Mouse (Mus musculus): ENCODE data around the gene Catspere2.

DNA sequence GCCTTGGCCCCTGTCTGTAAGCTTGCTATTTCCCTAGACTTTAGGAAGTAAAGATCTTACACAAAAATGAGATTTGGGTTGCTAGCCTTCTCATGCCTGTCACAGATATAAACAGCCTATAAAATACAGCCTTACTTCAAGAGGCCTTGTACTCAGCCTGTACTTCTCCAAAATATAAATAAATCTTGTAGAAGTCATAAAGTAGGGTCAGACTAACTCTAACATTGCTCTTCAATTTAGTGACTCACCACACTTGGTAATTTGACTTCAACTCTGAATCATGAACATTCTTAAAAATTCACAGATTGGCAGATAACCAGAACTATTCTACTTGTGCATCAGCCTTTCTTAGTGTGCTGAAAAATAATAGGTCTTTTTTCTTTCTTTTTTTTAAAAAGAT is 233.9 kb downstream of the Catspere2 start:
- no peak for TF ChIP-seq CTCF (IDR thresholded peaks at IDR 0.05; ENCODE audit: borderline replicate concordance, insufficient read depth, low read length)
- TF ChIP-seq POLR2A (IDR thresholded peaks at IDR 0.05; ENCODE audit: low read depth, low read length), result no peak
